Mouse (Mus musculus): ENCODE measurements around the gene Utrn. TPM values are rescaled to one million over a fixed set of nuclear protein-coding genes. Genes with fewer than 3 reads are reported as not detected.

Gene Utrn
- polyA plus RNA-seq, 1 experiment from 2014 or later, result 76.0 TPM

DNA sequence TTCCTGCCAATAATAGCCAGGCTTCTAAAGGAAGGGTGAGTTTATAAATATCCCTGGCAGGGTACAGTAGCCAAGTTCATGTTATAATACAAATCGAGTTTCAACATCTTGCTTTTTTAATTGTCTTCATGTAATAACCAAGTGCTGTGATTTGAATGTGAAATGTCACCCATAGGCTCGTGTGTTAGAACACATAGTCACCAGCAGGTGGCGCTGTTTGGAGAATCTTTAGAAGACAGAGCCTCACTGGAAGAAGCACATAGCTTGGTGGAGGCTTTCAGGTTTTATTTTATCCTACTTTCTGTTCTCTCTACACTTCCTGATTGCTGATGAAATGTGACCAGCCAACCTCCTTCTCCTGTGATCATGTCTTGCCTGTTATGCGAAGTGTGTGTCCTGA is 207.1 kb downstream of the Utrn start:
- no peak overlapping the region for H3K9ac ChIP-seq (replicated peaks; ENCODE audit: low read length)
- H3K4me2 ChIP-seq (replicated peaks; ENCODE audit: low read depth, low read length), result no peak overlapping the region
- no peaks in the 10 kb centered on the region for H3K4me1 ChIP-seq (ENCODE audit: insufficient read depth, low read length)
- no peak overlapping the region for H3K4me3 ChIP-seq (ENCODE audit: low read length)
- peaks cover 4% of the 10 kb centered on the region for H3K9me3 ChIP-seq (ENCODE audit: low read length)
- H3K27me3 ChIP-seq (ENCODE audit: insufficient read depth, low read length), result no peaks in the 10 kb centered on the region
- ATAC-seq (ENCODE audit: low FRiP score, low TSS enrichment), result no peak
- H3K36me3 ChIP-seq (ENCODE audit: insufficient read depth, low read length), result peaks cover 40% of the 10 kb centered on the region
- WGBS, result 93% methylated on average over 4 of the region's 4 CpGs
- no peak overlapping the region for H3K27ac ChIP-seq (ENCODE audit: low read length)

- peaks cover 28% of the 10 kb centered on the region for H3K36me3 ChIP-seq (ENCODE audit: insufficient read depth, low read length)
- no peaks in the 10 kb centered on the region for H3K27me3 ChIP-seq (ENCODE audit: insufficient read depth, low read length)
- peaks cover 4% of the 10 kb centered on the region for H3K9me3 ChIP-seq (ENCODE audit: low read length)
- no peak overlapping the region for H3K4me3 ChIP-seq (ENCODE audit: low read length)
- ATAC-seq (ENCODE audit: low FRiP score, low TSS enrichment), result no peak
- no peak overlapping the region for H3K4me2 ChIP-seq (replicated peaks; ENCODE audit: low read depth, low read length)
- 82% methylated on average over 8 of the region's 8 CpGs for WGBS
- H3K27ac ChIP-seq (ENCODE audit: low read length), result no peak overlapping the region
- H3K4me1 ChIP-seq (ENCODE audit: insufficient read depth, low read length), result no peaks in the 10 kb centered on the region
- H3K9ac ChIP-seq (replicated peaks; ENCODE audit: low read length), result no peak overlapping the region
Observed at GRCm38 (mm10) chr10:12658023-12658744, 211.0 kb downstream of the Utrn start.

DNA sequence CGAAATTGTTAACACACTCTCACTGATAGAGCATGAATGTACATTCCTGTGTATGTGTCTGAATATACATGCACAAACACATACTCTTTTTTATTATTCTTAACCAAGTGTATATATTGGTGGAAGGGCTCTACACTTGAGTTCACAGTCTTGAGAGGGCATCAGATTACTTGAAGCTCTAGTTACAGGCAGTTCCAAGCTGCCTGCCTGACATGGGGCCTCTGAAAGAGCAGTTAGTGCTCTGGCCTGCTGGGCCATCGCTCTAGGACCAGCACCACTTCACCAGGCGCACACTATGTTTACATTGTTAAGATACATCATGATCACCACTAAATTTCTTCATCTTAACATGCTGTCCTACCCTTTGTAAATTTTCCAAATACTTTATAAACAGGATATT is 216.2 kb downstream of the Utrn start:
- ATAC-seq (ENCODE audit: low FRiP score, low TSS enrichment), result no peak
- no peak overlapping the region for H3K4me2 ChIP-seq (replicated peaks; ENCODE audit: low read depth, low read length)
- H3K27ac ChIP-seq (ENCODE audit: low read length), result no peak overlapping the region
- no peaks in the 10 kb centered on the region for H3K9me3 ChIP-seq (ENCODE audit: low read length)
- H3K27me3 ChIP-seq (ENCODE audit: insufficient read depth, low read length), result no peaks in the 10 kb centered on the region
- H3K9ac ChIP-seq (replicated peaks; ENCODE audit: low read length), result no peak overlapping the region
- H3K4me3 ChIP-seq (ENCODE audit: low read length), result no peak overlapping the region
- no peaks in the 10 kb centered on the region for H3K4me1 ChIP-seq (ENCODE audit: insufficient read depth, low read length)
- H3K36me3 ChIP-seq (ENCODE audit: insufficient read depth, low read length), result peaks cover 37% of the 10 kb centered on the region
- 66% methylated on average over 3 of the region's 3 CpGs for WGBS

GRCm38 (mm10) chr10:12646119-12646518 is 223.0 kb downstream of the Utrn start:
- Histone ChIP-seq H3K4me2 (replicated peaks; ENCODE audit: low read depth, low read length) (no peak overlapping the region), H3K9ac (replicated peaks; ENCODE audit: low read length) (no peak overlapping the region), H3K9me3 (ENCODE audit: low read length) (no peaks in the 10 kb centered on the region), H3K27ac (ENCODE audit: low read length) (no peak overlapping the region), H3K4me3 (ENCODE audit: low read length) (no peak overlapping the region), H3K36me3 (ENCODE audit: insufficient read depth, low read length) (peaks cover 23% of the 10 kb centered on the region), H3K4me1 (ENCODE audit: insufficient read depth, low read length) (no peaks in the 10 kb centered on the region), H3K27me3 (ENCODE audit: insufficient read depth, low read length) (no peaks in the 10 kb centered on the region)
- WGBS, result 84% methylated on average over 5 of the region's 5 CpGs
- ATAC-seq (ENCODE audit: low FRiP score, low TSS enrichment), result no peak

GRCm38 (mm10) chr10:12643336-12643735 is 225.8 kb downstream of the Utrn start:
- WGBS, result 81% methylated on average over 8 of the region's 8 CpGs
- no peak for ATAC-seq (ENCODE audit: low FRiP score, low TSS enrichment)
- Histone ChIP-seq H3K36me3 (ENCODE audit: insufficient read depth, low read length) (peaks cover 16% of the 10 kb centered on the region), H3K27ac (ENCODE audit: low read length) (no peak overlapping the region), H3K4me2 (replicated peaks; ENCODE audit: low read depth, low read length) (no peak overlapping the region), H3K9me3 (ENCODE audit: low read length) (no peaks in the 10 kb centered on the region), H3K4me3 (ENCODE audit: low read length) (no peak overlapping the region), H3K27me3 (ENCODE audit: insufficient read depth, low read length) (no peaks in the 10 kb centered on the region), H3K4me1 (ENCODE audit: insufficient read depth, low read length) (no peaks in the 10 kb centered on the region), H3K9ac (replicated peaks; ENCODE audit: low read length) (no peak overlapping the region)

- H3K9me3 ChIP-seq (ENCODE audit: low read length), result no peaks in the 10 kb centered on the region
- 78% methylated on average over 4 of the region's 4 CpGs for WGBS
- ATAC-seq (ENCODE audit: low FRiP score, low TSS enrichment), result no peak
- no peak overlapping the region for H3K4me3 ChIP-seq (ENCODE audit: low read length)
- no peak overlapping the region for H3K27ac ChIP-seq (ENCODE audit: low read length)
- no peak overlapping the region for H3K4me2 ChIP-seq (replicated peaks; ENCODE audit: low read depth, low read length)
- H3K36me3 ChIP-seq (ENCODE audit: insufficient read depth, low read length), result peaks cover 23% of the 10 kb centered on the region
- H3K9ac ChIP-seq (replicated peaks; ENCODE audit: low read length), result no peak overlapping the region
- H3K4me1 ChIP-seq (ENCODE audit: insufficient read depth, low read length), result no peaks in the 10 kb centered on the region
- no peaks in the 10 kb centered on the region for H3K27me3 ChIP-seq (ENCODE audit: insufficient read depth, low read length)
Observed at GRCm38 (mm10) chr10:12639638-12640037, 229.5 kb downstream of the Utrn start.

- Histone ChIP-seq H3K27me3 (ENCODE audit: insufficient read depth, low read length) (no peaks in the 10 kb centered on the region), H3K27ac (ENCODE audit: low read length) (peak overlapping the region; percentile 36; the same call in 1 of the 2 replicates), H3K9ac (replicated peaks; ENCODE audit: low read length) (no peak overlapping the region), H3K36me3 (ENCODE audit: insufficient read depth, low read length) (0 out of 2 replicates have a peak, but pooled peaks cover 11% of the 10 kb centered on the region), H3K4me2 (replicated peaks; ENCODE audit: low read depth, low read length) (no peak overlapping the region), H3K4me1 (ENCODE audit: insufficient read depth, low read length) (no peaks in the 10 kb centered on the region), H3K9me3 (ENCODE audit: low read length) (no peaks in the 10 kb centered on the region), H3K4me3 (ENCODE audit: low read length) (no peak overlapping the region)
- 94% methylated on average over 4 of the region's 4 CpGs for WGBS
- peak; percentile 75 for ATAC-seq (ENCODE audit: low FRiP score, low TSS enrichment)
Observed at GRCm38 (mm10) chr10:12633965-12634364, 235.2 kb downstream of the Utrn start.

GRCm38 (mm10) chr10:12630933-12631332 is 238.2 kb downstream of the Utrn start:
- H3K4me3 ChIP-seq (ENCODE audit: low read length), result no peak overlapping the region
- no peaks in the 10 kb centered on the region for H3K4me1 ChIP-seq (ENCODE audit: insufficient read depth, low read length)
- WGBS, result 90% methylated on average over 5 of the region's 5 CpGs
- no peak overlapping the region for H3K4me2 ChIP-seq (replicated peaks; ENCODE audit: low read depth, low read length)
- no peak overlapping the region for H3K27ac ChIP-seq (ENCODE audit: low read length)
- H3K36me3 ChIP-seq (ENCODE audit: insufficient read depth, low read length), result 0 out of 2 replicates have a peak, but pooled peaks cover 9% of the 10 kb centered on the region
- ATAC-seq (ENCODE audit: low FRiP score, low TSS enrichment), result no peak
- H3K27me3 ChIP-seq (ENCODE audit: insufficient read depth, low read length), result no peaks in the 10 kb centered on the region
- H3K9me3 ChIP-seq (ENCODE audit: low read length), result no peaks in the 10 kb centered on the region
- H3K9ac ChIP-seq (replicated peaks; ENCODE audit: low read length), result no peak overlapping the region

GRCm38 (mm10) chr10:12618397-12618796 is 250.8 kb downstream of the Utrn start:
- Histone ChIP-seq H3K27ac (ENCODE audit: low read length) (no peak overlapping the region), H3K4me2 (replicated peaks; ENCODE audit: low read depth, low read length) (no peak overlapping the region), H3K4me3 (ENCODE audit: low read length) (no peak overlapping the region), H3K27me3 (ENCODE audit: insufficient read depth, low read length) (no peaks in the 10 kb centered on the region), H3K9ac (replicated peaks; ENCODE audit: low read length) (no peak overlapping the region), H3K36me3 (ENCODE audit: insufficient read depth, low read length) (no peaks in the 10 kb centered on the region), H3K9me3 (ENCODE audit: low read length) (no peaks in the 10 kb centered on the region), H3K4me1 (ENCODE audit: insufficient read depth, low read length) (peaks cover 6% of the 10 kb centered on the region; the same call in 1 of the 2 replicates)
- no peak for ATAC-seq (ENCODE audit: low FRiP score, low TSS enrichment)
- 77% methylated on average over 3 of the region's 3 CpGs for WGBS

DNA sequence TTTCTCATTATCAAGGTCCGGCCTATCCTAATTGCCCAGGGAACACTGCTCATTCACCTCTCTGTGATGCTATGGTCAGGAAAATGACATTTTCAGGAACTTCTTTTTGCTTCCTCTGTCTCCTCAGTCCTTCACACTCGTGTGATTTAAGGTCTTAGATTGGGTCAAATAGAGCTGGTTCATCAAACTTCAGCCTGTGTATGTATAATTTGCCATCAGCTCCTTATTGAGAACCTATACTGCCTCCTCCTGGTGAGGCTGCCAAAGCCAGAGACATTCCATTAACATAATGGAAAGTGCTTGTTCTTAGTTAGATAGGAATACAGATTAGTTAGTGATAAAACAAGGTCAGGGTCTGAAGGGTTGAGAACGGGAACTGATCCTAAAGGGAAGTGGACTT is 253.4 kb downstream of the Utrn start:
- Histone ChIP-seq H3K4me2 (replicated peaks; ENCODE audit: low read depth, low read length) (no peak overlapping the region), H3K36me3 (ENCODE audit: insufficient read depth, low read length) (no peaks in the 10 kb centered on the region), H3K4me1 (ENCODE audit: insufficient read depth, low read length) (peaks cover 6% of the 10 kb centered on the region; the same call in 1 of the 2 replicates), H3K27ac (ENCODE audit: low read length) (no peak overlapping the region), H3K9ac (replicated peaks; ENCODE audit: low read length) (no peak overlapping the region), H3K27me3 (ENCODE audit: insufficient read depth, low read length) (no peaks in the 10 kb centered on the region), H3K9me3 (ENCODE audit: low read length) (no peaks in the 10 kb centered on the region), H3K4me3 (ENCODE audit: low read length) (no peak overlapping the region)
- 0 out of 2 replicates have a peak, but pooled peaks have one; percentile 31 for ATAC-seq (ENCODE audit: low FRiP score, low TSS enrichment)
- WGBS, result 60% methylated on average over 3 of the region's 3 CpGs

Data from kidney, embryonic 16.5 days (tissue).